Mouse (Mus musculus) midbrain, embryonic 14.5 days (tissue): ENCODE results near the gene Atp8a2. TPM values are rescaled to one million over a fixed set of nuclear protein-coding genes. Genes with fewer than 3 reads are reported as not detected.

ENCODE experiments used
- ATAC-seq: fragments of 200-750 bp; cut with Nextera tagmentation; 2 replicates; pipeline ENCODE4 v1.8.0; 2017; ENCODE audit warnings: moderate number of reproducible peaks, moderate library complexity; ENCODE audit not compliant: low FRiP score, low TSS enrichment
- DNase-seq: peaks from one replicate; pipeline ENCODE4 v3.0.0-alpha.2; 2015
- H3K27ac ChIP-seq: fragments of 300-500 bp; sonication (generic); replicated peaks from 2 replicates; pipeline ENCODE4 v1.5.1; 2014; ENCODE audit warnings: mild to moderate bottlenecking, low read depth, low read length, moderate library complexity
- H3K27me3 ChIP-seq: fragments of 300-500 bp; sonication (generic); 2 replicates; pipeline ENCODE4 v1.6.1; 2014; ENCODE audit warnings: low read length, control low read depth, mixed read lengths; ENCODE audit not compliant: control insufficient read depth, insufficient read depth
- H3K36me3 ChIP-seq: fragments of 300-500 bp; sonication (generic); 2 replicates; pipeline ENCODE4 v1.6.1; 2014; ENCODE audit warnings: low read length, control low read depth; ENCODE audit not compliant: control insufficient read depth, insufficient read depth
- H3K4me1 ChIP-seq: fragments of 300-500 bp; sonication (generic); 2 replicates; pipeline ENCODE4 v1.6.1; 2014; ENCODE audit warnings: mild to moderate bottlenecking, antibody characterized with exemption, low read length, control low read depth; ENCODE audit not compliant: control insufficient read depth, insufficient read depth
- H3K4me2 ChIP-seq: fragments of 300-500 bp; sonication (generic); 2 replicates; pipeline ENCODE4 v1.6.1; 2014; ENCODE audit warnings: mild to moderate bottlenecking, low read length, moderate library complexity
- H3K4me3 ChIP-seq: fragments of 300-500 bp; sonication (generic); replicated peaks from 2 replicates; pipeline ENCODE4 v1.5.1; 2014; ENCODE audit warnings: low read depth, low read length
- H3K9ac ChIP-seq: fragments of 300-500 bp; sonication (generic); replicated peaks from 2 replicates; pipeline ENCODE4 v1.6.1; 2014; ENCODE audit warnings: mild to moderate bottlenecking, low read length, moderate library complexity
- H3K9me3 ChIP-seq: fragments of 300-500 bp; sonication (generic); 2 replicates; pipeline ENCODE4 v1.6.1; 2016; ENCODE audit warnings: low read length, control low read depth, mixed read lengths; ENCODE audit not compliant: control insufficient read depth
- WGBS: fragments of 180-500 bp; shearing (Covaris S2); extraction: QIAGEN DNeasy Blood & Tissue Kit; methylation state at CpG from one replicate; pipeline ENCODE4 v1.1.7; 2014; 5-methylcytosine and 5-hydroxymethylcytosine counted together
- polyA plus RNA-seq: library from polyadenylated mRNA; unstranded; fragments of >200 nt; fragmentation: Nextera tagmentation; extraction: Ambion mirVana; gene quantifications from 2 replicates; pipeline ENCODE4 v1.2.1, GENCODE M21; 2014

Atp8a2 gene
- polyA plus RNA-seq, 1 experiment from 2014 or later = 37.1 TPM

DNA sequence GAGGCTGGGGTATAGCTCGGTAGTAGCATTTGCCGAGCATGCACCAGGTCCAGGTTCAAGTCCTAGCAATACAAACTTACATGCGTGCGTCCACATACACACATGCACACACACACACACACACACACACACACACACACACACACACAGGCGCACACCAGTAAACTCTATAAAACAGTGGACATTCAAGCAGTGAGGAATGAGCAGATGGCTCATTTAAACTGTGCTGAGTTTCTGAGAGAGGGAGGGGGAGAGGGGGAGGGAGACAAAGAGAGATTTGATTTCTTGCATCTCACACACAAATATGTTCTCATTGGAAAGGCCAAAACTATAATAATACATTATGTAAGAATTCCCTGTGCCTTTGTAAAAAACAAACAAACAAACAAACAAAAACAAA is 980 bp downstream of the Atp8a2 start:
- Histone ChIP-seq H3K9me3 (no peaks in the 10 kb centered on the region), H3K4me2 (no peak overlapping the region), H3K27me3 (no peaks in the 10 kb centered on the region), H3K9ac (no peak overlapping the region), H3K27ac (no peak overlapping the region), H3K4me3 (no peak overlapping the region), H3K36me3 (no peaks in the 10 kb centered on the region), H3K4me1 (no peaks in the 10 kb centered on the region)
- 86% methylated on average over 5 of the region's 5 CpGs for WGBS
- ATAC-seq (no peak), DNase-seq (no peak)

DNA sequence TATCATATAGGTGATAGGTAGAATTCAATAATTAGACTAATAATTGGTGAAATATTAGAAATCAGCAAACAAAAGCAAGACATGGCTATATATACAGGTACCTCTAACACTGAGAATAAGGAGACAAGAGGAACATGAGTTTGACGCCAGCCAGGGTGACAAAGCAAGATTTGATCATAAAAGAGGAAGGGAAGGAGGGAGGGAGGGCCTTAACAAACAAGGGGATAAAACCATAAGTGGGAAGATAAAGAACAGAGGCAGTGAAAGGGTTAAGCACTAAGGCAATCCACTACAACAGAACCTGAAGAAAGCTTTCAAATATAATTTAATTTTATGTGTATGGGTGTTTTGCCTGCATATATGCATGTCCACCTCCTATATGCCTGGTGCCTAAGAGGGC is 2.4 kb downstream of the Atp8a2 start:
- WGBS = 89% methylated on average over 1 of the region's 1 CpGs
- H3K36me3 ChIP-seq = no peaks in the 10 kb centered on the region
- no peak overlapping the region for H3K4me2 ChIP-seq
- H3K4me3 ChIP-seq = no peak overlapping the region
- DNase-seq (no peak), ATAC-seq (no peak)
- no peaks in the 10 kb centered on the region for H3K27me3 ChIP-seq
- H3K9me3 ChIP-seq = no peaks in the 10 kb centered on the region
- no peaks in the 10 kb centered on the region for H3K4me1 ChIP-seq
- no peak overlapping the region for H3K9ac ChIP-seq
- no peak overlapping the region for H3K27ac ChIP-seq

DNA sequence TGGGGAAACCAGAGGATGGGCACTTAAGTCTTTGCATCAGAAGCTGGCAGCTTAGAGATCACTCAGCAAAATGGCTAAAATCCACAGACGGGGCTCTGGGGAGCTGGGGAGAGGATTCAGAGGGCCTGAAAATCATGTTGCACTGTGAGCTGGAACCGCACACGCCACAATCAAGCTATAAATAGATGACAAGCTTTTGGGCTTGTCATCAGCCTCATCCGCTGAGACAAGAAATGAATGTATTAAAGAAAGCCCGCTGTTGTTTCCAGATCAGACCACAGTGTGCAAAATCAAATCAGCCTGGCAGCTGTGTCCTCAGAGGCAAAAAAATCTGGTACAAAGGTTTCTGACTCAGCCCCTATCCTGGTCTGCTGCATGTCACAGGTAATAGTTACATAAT is 7.2 kb downstream of the Atp8a2 start:
- DNase-seq (no peak), ATAC-seq (no peak)
- no peaks in the 10 kb centered on the region for H3K4me1 ChIP-seq
- H3K4me2 ChIP-seq = no peak overlapping the region
- no peaks in the 10 kb centered on the region for H3K36me3 ChIP-seq
- H3K9ac ChIP-seq = no peak overlapping the region
- no peak overlapping the region for H3K27ac ChIP-seq
- H3K27me3 ChIP-seq = no peaks in the 10 kb centered on the region
- 70% methylated on average over 5 of the region's 5 CpGs for WGBS
- H3K9me3 ChIP-seq = no peaks in the 10 kb centered on the region
- no peak overlapping the region for H3K4me3 ChIP-seq

DNA sequence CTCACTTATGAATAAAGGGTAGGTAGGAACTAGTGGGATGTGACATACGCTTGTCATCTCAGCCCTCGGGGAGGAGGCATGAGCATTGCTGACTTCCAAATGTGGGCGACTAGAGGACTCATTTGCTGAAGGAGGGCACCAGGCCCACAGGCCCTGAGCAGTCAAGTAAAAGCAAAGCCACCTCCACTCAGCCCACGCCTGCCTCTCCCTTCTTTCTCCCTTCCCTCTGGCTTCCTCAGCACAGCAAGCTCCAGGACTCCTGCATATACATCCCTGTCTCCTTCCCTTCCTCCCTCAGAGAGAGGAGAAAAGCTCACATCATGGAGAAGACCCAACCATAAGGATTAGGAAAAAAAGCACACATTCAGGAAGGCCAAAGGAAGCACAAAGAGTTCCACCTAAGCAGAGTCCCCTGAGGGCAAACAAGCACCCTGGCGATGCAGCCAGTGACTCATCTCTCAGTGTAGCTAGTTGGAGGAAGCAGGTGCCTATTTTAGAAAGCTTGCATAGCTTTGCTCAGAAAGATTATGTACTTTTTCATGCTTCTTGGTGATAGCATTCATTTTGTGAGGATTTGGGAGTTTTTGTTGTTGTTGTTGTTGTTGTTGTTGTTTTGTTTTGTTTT is 8.7 kb downstream of the Atp8a2 start:
- DNase-seq (no peak), ATAC-seq (no peak)
- H3K9ac ChIP-seq = no peak overlapping the region
- no peaks in the 10 kb centered on the region for H3K27me3 ChIP-seq
- no peak overlapping the region for H3K4me3 ChIP-seq
- no peak overlapping the region for H3K27ac ChIP-seq
- no peaks in the 10 kb centered on the region for H3K9me3 ChIP-seq
- no peaks in the 10 kb centered on the region for H3K4me1 ChIP-seq
- 89% methylated on average over 5 of the region's 5 CpGs for WGBS
- H3K36me3 ChIP-seq = no peaks in the 10 kb centered on the region
- H3K4me2 ChIP-seq = no peak overlapping the region

DNA sequence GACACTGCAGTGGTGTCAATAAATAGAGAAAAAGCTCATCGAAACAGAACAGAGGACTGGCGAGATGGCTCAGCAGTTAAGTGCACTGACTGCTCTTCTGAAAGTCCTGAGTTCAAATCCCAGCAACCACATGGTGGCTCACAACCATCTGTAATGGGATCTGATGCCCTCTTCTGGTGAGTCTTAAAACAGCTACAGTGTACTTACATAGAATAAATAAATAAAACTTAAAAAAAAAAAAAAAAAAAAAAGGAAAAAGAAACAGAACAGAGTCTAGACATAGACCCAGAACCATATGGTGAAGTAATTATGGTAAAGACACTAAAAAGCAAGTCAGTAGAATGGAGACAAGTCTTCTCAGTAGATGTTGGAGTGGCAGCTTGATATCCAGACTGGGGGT is 15.7 kb downstream of the Atp8a2 start:
- no peak overlapping the region for H3K9ac ChIP-seq
- H3K9me3 ChIP-seq = no peaks in the 10 kb centered on the region
- no peak overlapping the region for H3K4me2 ChIP-seq
- 0 out of 2 replicates have a peak, but pooled peaks cover 4% of the 10 kb centered on the region for H3K36me3 ChIP-seq
- H3K4me3 ChIP-seq = no peak overlapping the region
- ATAC-seq = no peak
- H3K27ac ChIP-seq = no peak overlapping the region
- no peaks in the 10 kb centered on the region for H3K27me3 ChIP-seq
- DNase-seq = no peak
- 97% methylated on average over 2 of the region's 2 CpGs for WGBS
- 0 out of 2 replicates have a peak, but pooled peaks cover 10% of the 10 kb centered on the region for H3K4me1 ChIP-seq

DNA sequence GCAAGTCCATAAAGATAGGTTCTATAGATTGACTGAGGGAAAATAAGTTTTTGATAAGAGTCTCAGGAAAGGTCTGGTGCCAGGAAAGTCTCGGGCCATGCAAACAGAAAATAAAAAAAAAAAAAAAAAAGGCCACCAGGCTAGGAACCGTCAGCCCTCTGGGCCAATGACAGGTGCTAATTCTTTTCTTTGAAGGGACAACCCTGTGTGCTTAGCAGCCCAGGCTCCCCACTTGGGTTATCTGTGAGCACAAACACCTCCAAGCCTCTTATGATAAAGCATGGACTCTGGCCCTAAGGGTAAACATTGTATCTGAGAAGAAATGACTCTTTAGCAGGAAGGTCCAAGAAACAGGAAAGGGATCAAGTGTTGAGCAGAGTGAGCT is 18.4 kb downstream of the Atp8a2 start:
- H3K27ac ChIP-seq = no peak overlapping the region
- no peak overlapping the region for H3K9ac ChIP-seq

DNA sequence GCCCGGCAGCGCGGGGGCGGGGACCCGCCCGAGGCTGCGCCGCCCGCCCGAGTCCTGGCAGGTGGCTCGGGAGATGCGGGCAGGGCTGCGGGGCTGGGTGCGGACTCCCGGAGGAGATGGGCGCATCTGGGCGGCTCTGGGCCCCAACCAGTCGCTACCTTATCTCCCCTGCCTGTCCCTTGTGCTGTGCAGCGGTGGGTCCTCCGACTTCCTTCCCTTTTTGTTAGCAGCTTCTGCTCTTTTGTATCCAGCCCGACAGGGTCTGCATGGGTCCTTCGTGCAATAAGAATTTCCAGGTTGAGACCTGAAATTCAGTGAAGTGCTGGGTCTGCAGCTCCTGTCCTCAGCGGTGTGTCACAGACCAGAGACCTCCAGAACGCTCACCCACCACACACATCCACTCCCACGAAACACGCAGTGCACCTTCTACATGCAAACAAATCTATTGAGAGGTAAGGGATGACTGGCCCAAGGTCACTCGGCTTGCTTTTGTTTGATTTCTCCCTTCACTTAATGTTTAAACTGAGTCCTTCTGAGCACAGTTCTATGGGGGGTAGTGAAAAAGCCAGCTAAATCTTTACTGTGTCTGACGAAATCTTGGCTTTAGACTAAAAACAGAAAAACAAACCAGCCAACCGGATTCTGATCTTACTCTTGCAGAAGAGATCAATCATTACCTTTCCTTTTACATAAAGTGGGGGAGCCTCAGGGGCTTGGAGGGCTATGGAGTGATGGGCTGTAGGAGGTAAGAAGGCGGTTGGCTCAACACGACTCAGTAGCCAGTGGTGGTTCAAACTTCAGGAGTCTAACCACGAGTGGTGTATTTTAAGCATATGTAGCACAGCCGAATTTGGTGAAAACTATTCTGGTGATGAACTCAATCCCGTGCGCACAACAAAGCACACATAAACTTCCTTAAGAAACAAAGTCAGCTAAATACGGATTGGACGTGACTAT is 19.1 kb downstream of the Atp8a2 start:
- H3K9me3 ChIP-seq = no peaks in the 10 kb centered on the region
- WGBS = 20% methylated on average over 37 of the region's 37 CpGs
- peaks cover 7% of the 10 kb centered on the region for H3K27me3 ChIP-seq
- peak overlapping the region; percentile 89 for H3K27ac ChIP-seq
- peak overlapping the region; percentile 77 for H3K4me3 ChIP-seq
- peaks cover 15% of the 10 kb centered on the region; the same call in 1 of the 2 replicates for H3K4me1 ChIP-seq
- ATAC-seq (peak; percentile 22; the same call in 1 of the 2 replicates), DNase-seq (no peak)
- peak overlapping the region; percentile 92 for H3K9ac ChIP-seq
- H3K4me2 ChIP-seq = peak overlapping the region; percentile 91
- H3K36me3 ChIP-seq = 0 out of 2 replicates have a peak, but pooled peaks cover 4% of the 10 kb centered on the region

More for the DNA sequence above, 18.4 kb downstream of the Atp8a2 start:
- 61% methylated on average over 2 of the region's 2 CpGs for WGBS
- ATAC-seq (no peak), DNase-seq (no peak)
- H3K4me2 ChIP-seq = peak overlapping the region; percentile 91
- 0 out of 2 replicates have a peak, but pooled peaks cover 4% of the 10 kb centered on the region for H3K36me3 ChIP-seq
- 0 out of 2 replicates have a peak, but pooled peaks cover 10% of the 10 kb centered on the region for H3K4me1 ChIP-seq
- H3K4me3 ChIP-seq = peak overlapping the region; percentile 77
- H3K27me3 ChIP-seq = peaks cover 7% of the 10 kb centered on the region
- no peaks in the 10 kb centered on the region for H3K9me3 ChIP-seq

DNA sequence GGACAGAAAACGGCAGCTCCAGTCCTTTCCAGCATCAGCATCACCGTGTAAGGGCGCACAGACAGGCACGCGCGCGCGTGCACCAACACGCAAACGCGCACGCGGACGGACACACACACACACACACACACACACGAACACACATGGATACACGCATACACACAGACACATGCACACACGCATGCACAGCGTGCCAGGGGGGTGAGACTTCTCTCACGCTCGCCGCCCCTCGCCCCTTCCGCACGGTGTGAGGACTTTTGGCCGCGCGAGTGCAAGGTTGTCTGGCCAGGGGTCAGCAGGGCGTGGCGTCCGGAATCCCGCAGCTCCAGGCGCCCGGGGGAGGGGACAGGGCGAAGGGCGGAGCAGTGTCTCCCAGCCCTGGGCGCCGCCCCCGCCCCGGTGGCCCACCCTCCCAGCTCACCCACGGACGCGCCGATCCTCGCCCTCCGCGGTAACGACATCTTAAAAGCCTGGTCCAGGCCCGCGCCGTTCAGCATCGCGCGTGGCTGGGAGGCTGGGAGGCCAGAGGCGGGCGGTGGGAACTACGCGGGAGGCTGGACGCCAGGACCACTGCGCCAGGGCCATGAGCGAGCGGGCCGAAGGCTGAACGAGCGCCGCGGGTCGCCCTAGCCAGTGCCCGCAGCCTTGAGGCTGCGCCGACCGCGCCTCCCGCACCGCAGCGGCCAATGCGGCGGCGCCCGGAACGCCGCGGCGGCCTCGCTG is 19.9 kb downstream of the Atp8a2 start:
- Histone ChIP-seq H3K4me2 (peak overlapping the region; percentile 91), H3K4me3 (peak overlapping the region; percentile 77), H3K4me1 (peaks cover 16% of the 10 kb centered on the region; the same call in 1 of the 2 replicates), H3K27me3 (peaks cover 7% of the 10 kb centered on the region), H3K9me3 (no peaks in the 10 kb centered on the region), H3K27ac (peak overlapping the region; percentile 89), H3K9ac (peak overlapping the region; percentile 92), H3K36me3 (0 out of 2 replicates have a peak, but pooled peaks cover 4% of the 10 kb centered on the region)
- DNase-seq = peak; percentile 89
- ATAC-seq = peak; percentile 82
- WGBS = under 1% methylated on average over 83 of the region's 84 CpGs
